Mouse (Mus musculus) embryonic facial prominence, embryonic 12.5 days (tissue): ENCODE data around the gene 3110001I22Rik. TPM values are rescaled to one million over a fixed set of nuclear protein-coding genes. Genes with fewer than 3 reads are reported as not detected.
"Not testable (repeated sequence)": the region's sequence is repeated elsewhere in the genome, so short reads cannot be mapped to it uniquely, and the experiment has no call there.

Experiments
- ATAC-seq: fragments of 200-750 bp; cut with Nextera tagmentation; 2 replicates; pipeline ENCODE4 v1.8.0; 2017; ENCODE audit not compliant: insufficient number of reproducible peaks, insufficient read depth, low FRiP score, low TSS enrichment
- H3K27ac ChIP-seq: fragments of 300-500 bp; sonication (generic); 2 replicates; pipeline ENCODE4 v1.5.1; 2016; ENCODE audit warnings: mild to moderate bottlenecking
- H3K27me3 ChIP-seq: fragments of 300-500 bp; sonication (generic); 2 replicates; pipeline ENCODE4 v1.6.1; 2016; ENCODE audit warnings: mild to moderate bottlenecking, moderate library complexity
- H3K36me3 ChIP-seq: fragments of 300-500 bp; sonication (generic); 2 replicates; pipeline ENCODE4 v1.6.1; 2016; ENCODE audit warnings: mild to moderate bottlenecking
- H3K4me1 ChIP-seq: fragments of 300-500 bp; sonication (generic); 2 replicates; pipeline ENCODE4 v1.6.1; 2016
- H3K4me2 ChIP-seq: fragments of 300-500 bp; sonication (generic); replicated peaks from 2 replicates; pipeline ENCODE4 v1.6.1; 2016; ENCODE audit warnings: mild to moderate bottlenecking, moderate library complexity
- H3K4me3 ChIP-seq: fragments of 300-500 bp; sonication (generic); 2 replicates; pipeline ENCODE4 v1.5.1; 2016; ENCODE audit warnings: mild to moderate bottlenecking
- H3K9ac ChIP-seq: fragments of 300-500 bp; sonication (generic); 2 replicates; pipeline ENCODE4 v1.6.1; 2016; ENCODE audit warnings: mild to moderate bottlenecking, moderate library complexity
- H3K9me3 ChIP-seq: fragments of 300-500 bp; sonication (generic); 2 replicates; pipeline ENCODE4 v1.6.1; 2016; ENCODE audit warnings: mild to moderate bottlenecking, moderate library complexity
- WGBS: fragments of 180-500 bp; shearing (Covaris S2); methylation state at CpG from one replicate; pipeline ENCODE4 v1.1.7; 2016; 5-methylcytosine and 5-hydroxymethylcytosine counted together
- polyA plus RNA-seq: library from polyadenylated mRNA; unstranded; fragments of >200 nt; fragmentation: Nextera tagmentation; extraction: Ambion mirVana; gene quantifications from 2 replicates; pipeline ENCODE4 v1.2.1, GENCODE M21; 2016

3110001I22Rik gene
- polyA plus RNA-seq = 6.9 and 8.0 TPM in 2 replicates

- peak within 1 kb of the TSS; percentile 84 for H3K27ac ChIP-seq
- peak; percentile 93 for ATAC-seq
- H3K36me3 ChIP-seq = peaks cover 11% of the 10 kb centered on the region
- H3K9me3 ChIP-seq = no peaks in the 10 kb centered on the region
- WGBS = under 1% methylated on average over 53 of the region's 54 CpGs
- H3K27me3 ChIP-seq = no peaks in the 10 kb centered on the region
- peak within 1 kb of the TSS; percentile 79 for H3K4me2 ChIP-seq
- peak within 1 kb of the TSS; percentile 98 for H3K4me3 ChIP-seq
- H3K9ac ChIP-seq = peak within 1 kb of the TSS; percentile 86
- peaks cover 16% of the 10 kb centered on the region for H3K4me1 ChIP-seq
Observed at GRCm38 (mm10) chr16:13671685-13672385, at the start of gene 3110001I22Rik, which contains the start of gene Bfar. Gene 3110001I22Rik (plus strand): TSS chr16:13671929. Gene Bfar (plus strand): TSS chr16:13671858.

GRCm38 (mm10) chr16:13628345-13628744 lies 43.4 kb upstream of the 3110001I22Rik start:
- no peak overlapping the region for H3K27ac ChIP-seq
- H3K4me1 ChIP-seq = no peaks in the 10 kb centered on the region
- H3K9me3 ChIP-seq = no peaks in the 10 kb centered on the region
- no peak overlapping the region for H3K9ac ChIP-seq
- no peak overlapping the region for H3K4me3 ChIP-seq
- ATAC-seq = no peak
- H3K4me2 ChIP-seq = no peak overlapping the region
- H3K27me3 ChIP-seq = no peaks in the 10 kb centered on the region
- peaks cover 45% of the 10 kb centered on the region for H3K36me3 ChIP-seq
- WGBS = 55% methylated on average over 5 of the region's 5 CpGs

GRCm38 (mm10) chr16:13638198-13638597 lies 33.5 kb upstream of the 3110001I22Rik start:
- not testable (repeated sequence) for H3K4me3 ChIP-seq, H3K27ac ChIP-seq, ATAC-seq, H3K27me3 ChIP-seq, H3K9me3 ChIP-seq, H3K4me1 ChIP-seq, H3K9ac ChIP-seq, H3K4me2 ChIP-seq
- 58% methylated on average over 2 of the region's 2 CpGs for WGBS
- H3K36me3 ChIP-seq = peaks cover 26% of the 10 kb centered on the region

- 79% methylated on average over 5 of the region's 5 CpGs for WGBS
Observed at GRCm38 (mm10) chr16:13639508-13639907, 32.2 kb upstream of the 3110001I22Rik start.

GRCm38 (mm10) chr16:13640064-13640463 lies 31.7 kb upstream of the 3110001I22Rik start:
- H3K27ac ChIP-seq = no peak overlapping the region
- H3K4me1 ChIP-seq = no peaks in the 10 kb centered on the region
- peaks cover 18% of the 10 kb centered on the region for H3K36me3 ChIP-seq
- H3K9me3 ChIP-seq = no peaks in the 10 kb centered on the region
- H3K4me2 ChIP-seq = no peak overlapping the region
- H3K9ac ChIP-seq = no peak overlapping the region
- ATAC-seq = no peak
- H3K27me3 ChIP-seq = no peaks in the 10 kb centered on the region
- H3K4me3 ChIP-seq = no peak overlapping the region
- WGBS = 74% methylated on average over 7 of the region's 7 CpGs

More at GRCm38 (mm10) chr16:13639508-13639907, 32.2 kb upstream of the 3110001I22Rik start:
- H3K4me3 ChIP-seq = no peak overlapping the region
- no peak overlapping the region for H3K27ac ChIP-seq
- no peaks in the 10 kb centered on the region for H3K27me3 ChIP-seq
- H3K9ac ChIP-seq = no peak overlapping the region
- peaks cover 20% of the 10 kb centered on the region for H3K36me3 ChIP-seq
- no peaks in the 10 kb centered on the region for H3K4me1 ChIP-seq
- no peak for ATAC-seq
- no peak overlapping the region for H3K4me2 ChIP-seq
- H3K9me3 ChIP-seq = no peaks in the 10 kb centered on the region

- WGBS = 87% methylated on average over 3 of the region's 3 CpGs
- H3K9ac ChIP-seq = no peak overlapping the region
- no peaks in the 10 kb centered on the region for H3K4me1 ChIP-seq
- no peaks in the 10 kb centered on the region for H3K9me3 ChIP-seq
- no peaks in the 10 kb centered on the region for H3K27me3 ChIP-seq
- H3K36me3 ChIP-seq = 0 out of 2 replicates have a peak, but pooled peaks cover 17% of the 10 kb centered on the region
- H3K27ac ChIP-seq = no peak overlapping the region
- ATAC-seq = no peak
- no peak overlapping the region for H3K4me2 ChIP-seq
- H3K4me3 ChIP-seq = no peak overlapping the region
Observed at GRCm38 (mm10) chr16:13644474-13644873, 27.3 kb upstream of the 3110001I22Rik start.

GRCm38 (mm10) chr16:13645930-13646329 lies 25.8 kb upstream of the 3110001I22Rik start:
- Histone ChIP-seq H3K4me3 (no peak overlapping the region), H3K9ac (no peak overlapping the region), H3K4me1 (no peaks in the 10 kb centered on the region), H3K36me3 (peaks cover 30% of the 10 kb centered on the region), H3K9me3 (no peaks in the 10 kb centered on the region), H3K27ac (no peak overlapping the region), H3K4me2 (no peak overlapping the region), H3K27me3 (no peaks in the 10 kb centered on the region)
- ATAC-seq = no peak
- 87% methylated on average over 4 of the region's 4 CpGs for WGBS

- 90% methylated on average over 3 of the region's 3 CpGs for WGBS
- H3K9ac ChIP-seq = no peak overlapping the region
- ATAC-seq = no peak
- H3K36me3 ChIP-seq = peaks cover 56% of the 10 kb centered on the region
- H3K4me1 ChIP-seq = no peaks in the 10 kb centered on the region
- no peak overlapping the region for H3K4me2 ChIP-seq
- no peaks in the 10 kb centered on the region for H3K9me3 ChIP-seq
- H3K4me3 ChIP-seq = no peak overlapping the region
- no peaks in the 10 kb centered on the region for H3K27me3 ChIP-seq
- H3K27ac ChIP-seq = no peak overlapping the region
Observed at GRCm38 (mm10) chr16:13658886-13659285, 12.8 kb upstream of the 3110001I22Rik start.

- peaks cover 57% of the 10 kb centered on the region for H3K36me3 ChIP-seq
- H3K4me2 ChIP-seq = no peak overlapping the region
- no peaks in the 10 kb centered on the region for H3K27me3 ChIP-seq
- no peaks in the 10 kb centered on the region for H3K4me1 ChIP-seq
- 93% methylated on average over 9 of the region's 9 CpGs for WGBS
- ATAC-seq = no peak
- H3K27ac ChIP-seq = no peak overlapping the region
- H3K9ac ChIP-seq = no peak overlapping the region
- no peaks in the 10 kb centered on the region for H3K9me3 ChIP-seq
- no peak overlapping the region for H3K4me3 ChIP-seq
Observed at GRCm38 (mm10) chr16:13660736-13661135, 11.0 kb upstream of the 3110001I22Rik start.

- peak within 1 kb of the TSS; percentile 73 for H3K4me2 ChIP-seq
- peaks cover 12% of the 10 kb centered on the region for H3K36me3 ChIP-seq
- H3K9me3 ChIP-seq = no peaks in the 10 kb centered on the region
- peak within 1 kb of the TSS; percentile 47 for H3K27ac ChIP-seq
- H3K4me3 ChIP-seq = peak within 1 kb of the TSS; percentile 54
- peak within 1 kb of the TSS; percentile 59 for H3K9ac ChIP-seq
- H3K27me3 ChIP-seq = no peaks in the 10 kb centered on the region
- peak; percentile 86 for ATAC-seq
- 1% methylated on average over 35 of the region's 35 CpGs for WGBS
- peaks cover 10% of the 10 kb centered on the region for H3K4me1 ChIP-seq
Observed at GRCm38 (mm10) chr16:13667878-13668343, 3.8 kb upstream of the 3110001I22Rik start, which contains the start of gene Parn. Gene Parn (minus strand): TSS chr16:13668170.

- Histone ChIP-seq H3K4me3 (peak overlapping the region; percentile 54), H3K27ac (peak overlapping the region; percentile 47; the same call in 1 of the 2 replicates), H3K4me2 (peak overlapping the region; percentile 73), H3K9ac (peak overlapping the region; percentile 59), H3K9me3 (no peaks in the 10 kb centered on the region), H3K36me3 (peaks cover 8% of the 10 kb centered on the region), H3K27me3 (no peaks in the 10 kb centered on the region), H3K4me1 (peaks cover 16% of the 10 kb centered on the region)
- no peak for ATAC-seq
- WGBS = 81% methylated on average over 10 of the region's 10 CpGs
Observed at GRCm38 (mm10) chr16:13668402-13669108, 3.2 kb upstream of the 3110001I22Rik start.
